Mouse (Mus musculus): ENCODE results near the gene Kcne4. TPM values are rescaled to one million over a fixed set of nuclear protein-coding genes. Genes with fewer than 3 reads are reported as not detected.
A peak's percentile ranks its signal among the peaks of the same experiment; 100 is the strongest.

Gene Kcne4
- polyA plus RNA-seq, 1 experiment from 2014 or later = 2.0 TPM

- no peak overlapping the region for H3K27ac ChIP-seq (replicated peaks; ENCODE audit: low read depth, low read length)
- no peaks in the 10 kb centered on the region for H3K36me3 ChIP-seq (ENCODE audit: control insufficient read depth, insufficient read depth, low read length)
- no peak overlapping the region for H3K4me3 ChIP-seq (ENCODE audit: low read depth, low read length)
- ATAC-seq (ENCODE audit: insufficient number of reproducible peaks, low FRiP score, low TSS enrichment, low read depth) (no peak), DNase-seq (ENCODE audit: low spot score) (no peak)
- no peaks in the 10 kb centered on the region for H3K9me3 ChIP-seq (ENCODE audit: control insufficient read depth, low read length)
- H3K9ac ChIP-seq (ENCODE audit: low read length) = no peak overlapping the region
- no peak overlapping the region for H3K4me2 ChIP-seq (ENCODE audit: low read depth, severe bottlenecking)
- WGBS = 96% methylated on average over 1 of the region's 1 CpGs
- no peaks in the 10 kb centered on the region for H3K4me1 ChIP-seq (ENCODE audit: control insufficient read depth, insufficient read depth, low read length)
- no peaks in the 10 kb centered on the region for H3K27me3 ChIP-seq (ENCODE audit: control insufficient read depth, insufficient read depth, low read length)
Measured at GRCm38 (mm10) chr1:78845661-78846060, 29.1 kb downstream of the Kcne4 start.

- DNase-seq (ENCODE audit: low spot score) (no peak), ATAC-seq (ENCODE audit: insufficient number of reproducible peaks, low FRiP score, low TSS enrichment, low read depth) (no peak)
- Histone ChIP-seq H3K4me2 (ENCODE audit: low read depth, severe bottlenecking) (no peak overlapping the region), H3K4me1 (ENCODE audit: control insufficient read depth, insufficient read depth, low read length) (no peaks in the 10 kb centered on the region), H3K4me3 (ENCODE audit: low read depth, low read length) (no peak overlapping the region), H3K9ac (ENCODE audit: low read length) (no peak overlapping the region), H3K27me3 (ENCODE audit: control insufficient read depth, insufficient read depth, low read length) (no peaks in the 10 kb centered on the region), H3K9me3 (ENCODE audit: control insufficient read depth, low read length) (no peaks in the 10 kb centered on the region), H3K27ac (replicated peaks; ENCODE audit: low read depth, low read length) (no peak overlapping the region), H3K36me3 (ENCODE audit: control insufficient read depth, insufficient read depth, low read length) (no peaks in the 10 kb centered on the region)
- WGBS = 38% methylated on average over 2 of the region's 2 CpGs
Measured at GRCm38 (mm10) chr1:78846471-78846870, 29.9 kb downstream of the Kcne4 start.

GRCm38 (mm10) chr1:78852408-78853093 lies 36.0 kb downstream of the Kcne4 start:
- Histone ChIP-seq H3K36me3 (ENCODE audit: control insufficient read depth, insufficient read depth, low read length) (no peaks in the 10 kb centered on the region), H3K4me1 (ENCODE audit: control insufficient read depth, insufficient read depth, low read length) (peaks cover 7% of the 10 kb centered on the region; the same call in 1 of the 2 replicates), H3K4me2 (ENCODE audit: low read depth, severe bottlenecking) (no peak overlapping the region), H3K4me3 (ENCODE audit: low read depth, low read length) (no peak overlapping the region), H3K9ac (ENCODE audit: low read length) (no peak overlapping the region), H3K9me3 (ENCODE audit: control insufficient read depth, low read length) (no peaks in the 10 kb centered on the region), H3K27me3 (ENCODE audit: control insufficient read depth, insufficient read depth, low read length) (no peaks in the 10 kb centered on the region), H3K27ac (replicated peaks; ENCODE audit: low read depth, low read length) (no peak overlapping the region)
- WGBS = 38% methylated on average over 17 of the region's 17 CpGs
- ATAC-seq (ENCODE audit: insufficient number of reproducible peaks, low FRiP score, low TSS enrichment, low read depth) (no peak), DNase-seq (ENCODE audit: low spot score) (peak; percentile 43)

- no peak for DNase-seq (ENCODE audit: low spot score)
- Histone ChIP-seq H3K9me3 (ENCODE audit: control insufficient read depth, low read length) (no peaks in the 10 kb centered on the region), H3K9ac (ENCODE audit: low read length) (no peak overlapping the region), H3K4me1 (ENCODE audit: control insufficient read depth, insufficient read depth, low read length) (peaks cover 7% of the 10 kb centered on the region; the same call in 1 of the 2 replicates), H3K36me3 (ENCODE audit: control insufficient read depth, insufficient read depth, low read length) (no peaks in the 10 kb centered on the region), H3K27me3 (ENCODE audit: control insufficient read depth, insufficient read depth, low read length) (no peaks in the 10 kb centered on the region), H3K4me2 (ENCODE audit: low read depth, severe bottlenecking) (no peak overlapping the region), H3K4me3 (ENCODE audit: low read depth, low read length) (no peak overlapping the region), H3K27ac (replicated peaks; ENCODE audit: low read depth, low read length) (no peak overlapping the region)
- WGBS = 90% methylated on average over 3 of the region's 3 CpGs
- ATAC-seq (ENCODE audit: insufficient number of reproducible peaks, low FRiP score, low TSS enrichment, low read depth) = no peak
Measured at GRCm38 (mm10) chr1:78853094-78853445, 36.5 kb downstream of the Kcne4 start.

GRCm38 (mm10) chr1:78854306-78854705 lies 37.7 kb downstream of the Kcne4 start:
- Histone ChIP-seq H3K9me3 (ENCODE audit: control insufficient read depth, low read length) (no peaks in the 10 kb centered on the region), H3K9ac (ENCODE audit: low read length) (no peak overlapping the region), H3K4me3 (ENCODE audit: low read depth, low read length) (no peak overlapping the region), H3K36me3 (ENCODE audit: control insufficient read depth, insufficient read depth, low read length) (no peaks in the 10 kb centered on the region), H3K27me3 (ENCODE audit: control insufficient read depth, insufficient read depth, low read length) (no peaks in the 10 kb centered on the region), H3K4me2 (ENCODE audit: low read depth, severe bottlenecking) (no peak overlapping the region), H3K4me1 (ENCODE audit: control insufficient read depth, insufficient read depth, low read length) (peaks cover 7% of the 10 kb centered on the region; the same call in 1 of the 2 replicates), H3K27ac (replicated peaks; ENCODE audit: low read depth, low read length) (no peak overlapping the region)
- DNase-seq (ENCODE audit: low spot score) = no peak
- no peak for ATAC-seq (ENCODE audit: insufficient number of reproducible peaks, low FRiP score, low TSS enrichment, low read depth)
- whole genome bisulfite sequencing = 16% methylated on average over 1 of the region's 1 CpGs

- H3K4me2 ChIP-seq (ENCODE audit: low read depth, severe bottlenecking) = no peak overlapping the region
- H3K9me3 ChIP-seq (ENCODE audit: control insufficient read depth, low read length) = no peaks in the 10 kb centered on the region
- no peaks in the 10 kb centered on the region for H3K36me3 ChIP-seq (ENCODE audit: control insufficient read depth, insufficient read depth, low read length)
- no peaks in the 10 kb centered on the region for H3K27me3 ChIP-seq (ENCODE audit: control insufficient read depth, insufficient read depth, low read length)
- H3K4me1 ChIP-seq (ENCODE audit: control insufficient read depth, insufficient read depth, low read length) = no peaks in the 10 kb centered on the region
- H3K27ac ChIP-seq (replicated peaks; ENCODE audit: low read depth, low read length) = no peak overlapping the region
- H3K9ac ChIP-seq (ENCODE audit: low read length) = no peak overlapping the region
- ATAC-seq (ENCODE audit: insufficient number of reproducible peaks, low FRiP score, low TSS enrichment, low read depth) = no peak
- no peak overlapping the region for H3K4me3 ChIP-seq (ENCODE audit: low read depth, low read length)
- 65% methylated on average over 4 of the region's 4 CpGs for WGBS
- DNase-seq (ENCODE audit: low spot score) = no peak
Measured at GRCm38 (mm10) chr1:78859573-78859972, 43.0 kb downstream of the Kcne4 start.

- DNase-seq (ENCODE audit: low spot score) (no peak), ATAC-seq (ENCODE audit: insufficient number of reproducible peaks, low FRiP score, low TSS enrichment, low read depth) (no peak)
Measured at GRCm38 (mm10) chr1:78860056-78860455, 43.5 kb downstream of the Kcne4 start.

GRCm38 (mm10) chr1:78862281-78862680 lies 45.7 kb downstream of the Kcne4 start:
- no peak for DNase-seq (ENCODE audit: low spot score)

More at GRCm38 (mm10) chr1:78860056-78860455, 43.5 kb downstream of the Kcne4 start:
- Histone ChIP-seq H3K4me1 (ENCODE audit: control insufficient read depth, insufficient read depth, low read length) (no peaks in the 10 kb centered on the region), H3K4me3 (ENCODE audit: low read depth, low read length) (no peak overlapping the region), H3K36me3 (ENCODE audit: control insufficient read depth, insufficient read depth, low read length) (no peaks in the 10 kb centered on the region), H3K27me3 (ENCODE audit: control insufficient read depth, insufficient read depth, low read length) (no peaks in the 10 kb centered on the region), H3K27ac (replicated peaks; ENCODE audit: low read depth, low read length) (no peak overlapping the region), H3K4me2 (ENCODE audit: low read depth, severe bottlenecking) (no peak overlapping the region), H3K9me3 (ENCODE audit: control insufficient read depth, low read length) (no peaks in the 10 kb centered on the region), H3K9ac (ENCODE audit: low read length) (no peak overlapping the region)
- WGBS = 83% methylated on average over 7 of the region's 7 CpGs

GRCm38 (mm10) chr1:78863833-78864232 lies 47.3 kb downstream of the Kcne4 start:
- DNase-seq (ENCODE audit: low spot score) = no peak
- WGBS = 71% methylated on average over 2 of the region's 2 CpGs
- Histone ChIP-seq H3K4me1 (ENCODE audit: control insufficient read depth, insufficient read depth, low read length) (no peaks in the 10 kb centered on the region), H3K9ac (ENCODE audit: low read length) (no peak overlapping the region), H3K36me3 (ENCODE audit: control insufficient read depth, insufficient read depth, low read length) (no peaks in the 10 kb centered on the region), H3K4me3 (ENCODE audit: low read depth, low read length) (no peak overlapping the region), H3K27me3 (ENCODE audit: control insufficient read depth, insufficient read depth, low read length) (no peaks in the 10 kb centered on the region), H3K9me3 (ENCODE audit: control insufficient read depth, low read length) (no peaks in the 10 kb centered on the region), H3K4me2 (ENCODE audit: low read depth, severe bottlenecking) (no peak overlapping the region), H3K27ac (replicated peaks; ENCODE audit: low read depth, low read length) (no peak overlapping the region)
- ATAC-seq (ENCODE audit: insufficient number of reproducible peaks, low FRiP score, low TSS enrichment, low read depth) = no peak

More at GRCm38 (mm10) chr1:78862281-78862680, 45.7 kb downstream of the Kcne4 start:
- Histone ChIP-seq H3K9me3 (ENCODE audit: control insufficient read depth, low read length) (no peaks in the 10 kb centered on the region), H3K4me2 (ENCODE audit: low read depth, severe bottlenecking) (no peak overlapping the region), H3K27ac (replicated peaks; ENCODE audit: low read depth, low read length) (no peak overlapping the region), H3K4me3 (ENCODE audit: low read depth, low read length) (no peak overlapping the region), H3K9ac (ENCODE audit: low read length) (no peak overlapping the region), H3K4me1 (ENCODE audit: control insufficient read depth, insufficient read depth, low read length) (no peaks in the 10 kb centered on the region), H3K27me3 (ENCODE audit: control insufficient read depth, insufficient read depth, low read length) (no peaks in the 10 kb centered on the region), H3K36me3 (ENCODE audit: control insufficient read depth, insufficient read depth, low read length) (no peaks in the 10 kb centered on the region)
- ATAC-seq (ENCODE audit: insufficient number of reproducible peaks, low FRiP score, low TSS enrichment, low read depth) = no peak
- 70% methylated on average over 1 of the region's 1 CpGs for WGBS
